Mouse (Mus musculus) ES-Bruce4 (cell line): ENCODE measurements at regions not wholly inside any gene's neighbourhood (a gene's known extent, or its start where the extent isn't known, plus 50 kb on each side); places are given as distances from the start of the nearest gene placed in this dataset.

Experiments used
- CTCF ChIP-seq: IDR thresholded peaks from one replicate; pipeline ENCODE4 v1.8.1; 2011; ENCODE audit warnings: low read depth, low read length
- POLR2A ChIP-seq: IDR thresholded peaks from one replicate; pipeline ENCODE4 v1.8.1; 2011; ENCODE audit warnings: low read length; ENCODE audit not compliant: insufficient read depth

DNA sequence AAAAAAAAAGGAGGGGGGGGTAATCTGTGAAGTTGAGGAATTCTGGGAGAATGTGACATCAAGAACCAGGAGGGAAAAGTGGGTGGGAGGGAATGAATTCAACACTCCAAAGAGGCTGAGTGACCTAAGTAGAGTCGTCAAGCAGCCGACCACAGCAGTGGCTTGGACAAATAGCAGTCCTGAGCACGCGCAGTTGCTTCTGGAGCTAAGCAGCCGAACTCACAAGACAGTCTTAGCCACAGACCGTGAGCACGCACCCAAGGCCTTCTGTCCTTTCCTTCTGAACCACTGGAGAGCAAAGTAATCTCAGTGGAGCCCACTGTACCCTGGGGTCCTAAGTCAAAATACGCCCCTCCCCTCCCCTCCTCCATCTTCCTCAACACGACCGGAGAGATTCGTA is 141.1 kb downstream of the Drd1 start:
- TF ChIP-seq CTCF (no peak), POLR2A (no peak)
